Mouse (Mus musculus): ENCODE data around the gene Idnk.

GRCm38 (mm10) chr13:58157447-58158098 lies at the start of gene Idnk:
- peak; percentile 39; the same call in 1 of the 2 replicates for TF ChIP-seq CTCF (IDR thresholded peaks at IDR 0.05; ENCODE audit: control insufficient read depth, insufficient read depth, low read length)
- peak; percentile 77; the same call in 1 of the 2 replicates for TF ChIP-seq POLR2A (IDR thresholded peaks at IDR 0.05; ENCODE audit: borderline replicate concordance, control insufficient read depth, low read depth, low read length)

All from bone marrow, adult 2 months (tissue).